Mouse (Mus musculus) liver, postnatal 0 days (tissue): ENCODE results near the gene Snx17.

Experiments used
- CTCF ChIP-seq: sonication (generic); IDR thresholded peaks from 2 replicates; pipeline ENCODE4 v1.5.1; 2016; ENCODE audit warnings: antibody characterized with exemption, low read depth
- EP300 ChIP-seq: IDR thresholded peaks from 2 replicates; pipeline ENCODE4 v1.6.1; 2016; ENCODE audit warnings: antibody characterized with exemption, low read depth, mild to moderate bottlenecking

GRCm38 (mm10) chr5:31222696-31223095 is 29.7 kb downstream of the Snx17 start:
- no peak for TF ChIP-seq CTCF
- TF ChIP-seq EP300 = no peak
